Mouse (Mus musculus) heart, postnatal 0 days (tissue): Measurements from ENCODE around the gene Map6. TPM values are rescaled to one million over a fixed set of nuclear protein-coding genes. Genes with fewer than 3 reads are reported as not detected.

Source experiments
- ATAC-seq: fragments of 200-750 bp; cut with Nextera tagmentation; 2 replicates; pipeline ENCODE4 v1.8.0; 2017; ENCODE audit warnings: low read depth, moderate number of reproducible peaks, moderate library complexity; ENCODE audit not compliant: insufficient read depth
- DNase-seq: peaks from one replicate; pipeline ENCODE4 v3.0.0-alpha.2; 2016; ENCODE audit warnings: low spot score
- H3K27ac ChIP-seq: fragments of 300-500 bp; sonication (generic); 2 replicates; pipeline ENCODE4 v1.5.1; 2014; ENCODE audit warnings: low read depth, mild to moderate bottlenecking
- H3K27me3 ChIP-seq: fragments of 300-500 bp; sonication (generic); 2 replicates; pipeline ENCODE4 v1.6.1; 2014; ENCODE audit warnings: low read length, mixed read lengths; ENCODE audit not compliant: control insufficient read depth, insufficient read depth
- H3K36me3 ChIP-seq: fragments of 300-500 bp; sonication (generic); replicated peaks from 2 replicates; pipeline ENCODE4 v1.6.1; 2014; ENCODE audit warnings: low read length, mixed read lengths; ENCODE audit not compliant: control insufficient read depth, insufficient read depth
- H3K4me1 ChIP-seq: fragments of 300-500 bp; sonication (generic); 2 replicates; pipeline ENCODE4 v1.6.1; 2014; ENCODE audit warnings: antibody characterized with exemption; ENCODE audit not compliant: control insufficient read depth, insufficient read depth
- H3K4me2 ChIP-seq: fragments of 300-500 bp; sonication (generic); 2 replicates; pipeline ENCODE4 v1.6.1; 2014; ENCODE audit warnings: low read depth, mild to moderate bottlenecking, low read length, moderate library complexity
- H3K4me3 ChIP-seq: fragments of 300-500 bp; sonication (generic); 2 replicates; pipeline ENCODE4 v1.5.1; 2014; ENCODE audit warnings: low read depth, low read length
- H3K9ac ChIP-seq: fragments of 300-500 bp; sonication (generic); replicated peaks from 2 replicates; pipeline ENCODE4 v1.6.1; 2014; ENCODE audit warnings: low read depth, low read length, mixed read lengths
- H3K9me3 ChIP-seq: fragments of 300-500 bp; sonication (generic); replicated peaks from 2 replicates; pipeline ENCODE4 v1.6.1; 2016; ENCODE audit warnings: low read length; ENCODE audit not compliant: control insufficient read depth
- CTCF ChIP-seq: IDR thresholded peaks from 2 replicates; pipeline ENCODE4 v1.5.1; 2016; ENCODE audit warnings: antibody characterized with exemption, control low read depth, low read depth
- EP300 ChIP-seq: IDR thresholded peaks from 2 replicates; pipeline ENCODE4 v1.6.1; 2016; ENCODE audit warnings: antibody characterized with exemption, low read depth
- WGBS: fragments of 180-500 bp; shearing (Covaris S2); extraction: QIAGEN DNeasy Blood & Tissue Kit; methylation state at CpG from one replicate; pipeline ENCODE4 v1.1.7; 2014; 5-methylcytosine and 5-hydroxymethylcytosine counted together
- polyA plus RNA-seq: library from polyadenylated mRNA; unstranded; fragments of >200 nt; fragmentation: Nextera tagmentation; extraction: Ambion mirVana; gene quantifications from 2 replicates; pipeline ENCODE4 v1.2.1, GENCODE M21; 2015
- total RNA-seq: library from RNA; depleted of rRNA; stranded (reverse); fragments of >200 nt; gene quantifications from 2 replicates; pipeline ENCODE4 v1.2.3, GENCODE M21; 2014; ENCODE audit warnings: low replicate concordance

Gene Map6
- total and polyA plus RNA-seq, 2 experiments from 2014 or later = 2.5 to 3.7 TPM

- H3K36me3 ChIP-seq = no peaks in the 10 kb centered on the region
- DNase-seq = peak; percentile 90
- H3K9ac ChIP-seq = no peak overlapping the region
- H3K27ac ChIP-seq = no peak overlapping the region
- H3K27me3 ChIP-seq = peaks cover 10% of the 10 kb centered on the region; the same call in 1 of the 2 replicates
- H3K4me3 ChIP-seq = peak overlapping the region; percentile 37
- no peak for TF ChIP-seq EP300
- TF ChIP-seq CTCF = peak; percentile 91
- H3K4me2 ChIP-seq = peak overlapping the region; percentile 59
- H3K9me3 ChIP-seq = no peaks in the 10 kb centered on the region
- ATAC-seq = peak; percentile 62
- H3K4me1 ChIP-seq = no peaks in the 10 kb centered on the region
- WGBS = 3% methylated on average over 10 of the region's 10 CpGs
Measured at GRCm38 (mm10) chr7:99249582-99249911, 17.7 kb upstream of the Map6 start.

DNA sequence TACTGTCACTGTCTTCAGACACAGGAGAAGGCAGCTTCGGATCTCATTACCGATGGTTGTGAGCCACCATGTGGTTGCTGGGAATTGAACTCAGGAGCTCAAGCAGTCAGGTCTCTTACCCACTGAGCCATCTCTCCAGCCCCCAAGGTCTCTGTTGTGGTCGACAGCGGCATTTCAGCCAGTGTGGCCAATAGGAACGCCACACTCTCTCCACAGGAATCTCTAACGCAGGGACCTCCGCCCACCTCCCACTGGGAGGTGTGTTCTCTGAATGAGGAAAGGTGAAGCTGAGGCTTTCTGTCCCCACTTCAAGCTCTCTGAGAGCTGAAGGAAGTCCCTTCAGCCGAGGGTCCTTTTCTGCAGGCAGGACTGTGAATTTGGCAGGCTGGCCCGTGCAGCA lies 16.9 kb upstream of the Map6 start:
- DNase-seq (no peak), ATAC-seq (no peak)
- Histone ChIP-seq H3K4me2 (no peak overlapping the region), H3K9ac (no peak overlapping the region), H3K4me1 (no peaks in the 10 kb centered on the region), H3K27me3 (peaks cover 10% of the 10 kb centered on the region; the same call in 1 of the 2 replicates), H3K36me3 (no peaks in the 10 kb centered on the region), H3K9me3 (no peaks in the 10 kb centered on the region), H3K4me3 (no peak overlapping the region), H3K27ac (no peak overlapping the region)
- TF ChIP-seq CTCF (no peak), EP300 (no peak)
- WGBS = 31% methylated on average over 9 of the region's 9 CpGs

GRCm38 (mm10) chr7:99255006-99255405 lies 12.2 kb upstream of the Map6 start:
- H3K27me3 ChIP-seq = no peaks in the 10 kb centered on the region
- DNase-seq (no peak), ATAC-seq (peak; percentile 62; the same call in 1 of the 2 replicates)
- H3K9ac ChIP-seq = no peak overlapping the region
- H3K36me3 ChIP-seq = no peaks in the 10 kb centered on the region
- no peaks in the 10 kb centered on the region for H3K4me1 ChIP-seq
- no peak overlapping the region for H3K27ac ChIP-seq
- no peak overlapping the region for H3K4me2 ChIP-seq
- H3K9me3 ChIP-seq = no peaks in the 10 kb centered on the region
- H3K4me3 ChIP-seq = no peak overlapping the region
- WGBS = 27% methylated on average over 7 of the region's 7 CpGs
- TF ChIP-seq EP300 (no peak), CTCF (no peak)

DNA sequence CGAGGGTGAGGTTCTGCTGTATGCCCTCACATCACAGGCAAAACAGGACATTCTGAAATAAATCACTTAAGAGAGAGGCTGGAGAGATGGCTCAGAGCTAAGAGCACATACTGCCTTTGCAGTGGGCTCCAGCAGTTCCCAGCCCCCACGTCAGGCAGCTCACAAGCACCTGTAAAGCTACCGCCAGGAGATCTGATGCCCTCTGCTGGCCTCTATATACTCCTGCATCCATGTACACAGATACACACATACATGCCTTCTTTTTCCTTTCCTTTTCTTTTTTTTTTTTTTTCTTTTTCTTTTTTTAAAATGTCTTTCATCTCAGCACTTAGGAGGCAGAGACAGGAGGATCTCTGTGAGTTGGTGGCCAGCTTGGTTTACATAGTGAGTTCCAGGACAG lies 5.3 kb upstream of the Map6 start:
- Histone ChIP-seq H3K9ac (no peak overlapping the region), H3K27me3 (peaks cover 22% of the 10 kb centered on the region), H3K36me3 (no peaks in the 10 kb centered on the region), H3K9me3 (no peaks in the 10 kb centered on the region), H3K4me1 (no peaks in the 10 kb centered on the region), H3K27ac (no peak overlapping the region), H3K4me3 (no peak overlapping the region), H3K4me2 (no peak overlapping the region)
- no peak for TF ChIP-seq EP300
- TF ChIP-seq CTCF = peak; percentile 9; the same call in 1 of the 2 replicates
- 58% methylated on average over 3 of the region's 3 CpGs for WGBS
- ATAC-seq = no peak
- no peak for DNase-seq

GRCm38 (mm10) chr7:99263509-99263908 lies 3.7 kb upstream of the Map6 start:
- WGBS = 58% methylated on average over 4 of the region's 4 CpGs

GRCm38 (mm10) chr7:99264597-99264996 lies 2.6 kb upstream of the Map6 start:
- H3K9ac ChIP-seq = no peak overlapping the region
- no peak overlapping the region for H3K4me2 ChIP-seq
- H3K27me3 ChIP-seq = peaks cover 49% of the 10 kb centered on the region
- no peak overlapping the region for H3K27ac ChIP-seq
- H3K4me1 ChIP-seq = peaks cover 18% of the 10 kb centered on the region; the same call in 1 of the 2 replicates
- no peaks in the 10 kb centered on the region for H3K9me3 ChIP-seq
- DNase-seq (no peak), ATAC-seq (no peak)
- no peak overlapping the region for H3K4me3 ChIP-seq
- no peaks in the 10 kb centered on the region for H3K36me3 ChIP-seq
- TF ChIP-seq CTCF (no peak), EP300 (no peak)

More at GRCm38 (mm10) chr7:99263509-99263908, 3.7 kb upstream of the Map6 start:
- peaks cover 10% of the 10 kb centered on the region; the same call in 1 of the 2 replicates for H3K4me1 ChIP-seq
- no peak overlapping the region for H3K4me2 ChIP-seq
- H3K27ac ChIP-seq = no peak overlapping the region
- DNase-seq = no peak
- no peak for ATAC-seq
- H3K9me3 ChIP-seq = no peaks in the 10 kb centered on the region
- TF ChIP-seq CTCF = no peak
- H3K36me3 ChIP-seq = no peaks in the 10 kb centered on the region
- no peak overlapping the region for H3K9ac ChIP-seq
- peaks cover 38% of the 10 kb centered on the region for H3K27me3 ChIP-seq
- no peak overlapping the region for H3K4me3 ChIP-seq
